Mouse (Mus musculus) CD4-positive, CD25-positive, alpha-beta regulatory T cell, adult 9 weeks (primary cell): ENCODE measurements around the gene Hist1h3c. TPM values are rescaled to one million over a fixed set of nuclear protein-coding genes. Genes with fewer than 3 reads are reported as not detected.

Source experiments
- polyA plus RNA-seq: library from polyadenylated mRNA; unstranded; fragments of 100-300 nt; shearing (Covaris generic); gene quantifications from one replicate; pipeline ENCODE4 v1.2.1, GENCODE M21; 2017

Hist1h3c gene
- not detected for polyA plus RNA-seq

DNA sequence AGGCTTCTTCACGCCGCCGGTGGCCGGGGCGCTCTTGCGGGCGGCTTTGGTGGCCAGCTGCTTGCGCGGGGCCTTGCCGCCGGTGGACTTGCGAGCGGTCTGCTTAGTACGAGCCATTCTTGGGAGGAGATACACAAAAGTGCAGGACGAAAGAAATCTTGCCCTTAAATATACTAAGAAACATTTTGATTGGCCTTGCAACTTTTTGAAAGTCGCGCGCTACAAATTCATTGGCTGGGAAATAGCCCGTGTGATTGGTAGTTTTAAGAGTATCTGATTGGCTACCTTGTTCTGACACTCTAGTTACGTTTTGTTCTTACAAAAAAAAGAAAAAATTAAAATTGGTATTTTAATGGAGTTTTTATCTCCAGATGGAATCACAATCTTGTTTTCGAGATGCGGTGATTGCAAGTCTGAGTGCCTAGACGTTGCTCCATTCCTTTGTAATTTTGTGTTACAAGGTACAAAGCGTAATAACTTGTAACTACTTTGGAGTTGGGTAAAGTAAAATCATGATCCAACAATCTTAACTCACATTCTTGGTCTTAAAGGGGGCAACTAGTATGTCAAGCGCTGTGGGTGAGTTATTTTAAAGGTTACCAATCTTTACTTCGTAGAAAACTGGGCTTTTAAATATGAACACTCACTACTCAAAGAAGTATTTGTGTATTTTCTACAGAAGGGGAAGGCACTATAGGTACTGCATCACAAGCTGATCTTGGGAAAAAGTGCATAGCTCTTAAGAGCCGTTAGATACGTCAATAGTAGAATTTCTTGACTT lies at the start of gene Hist1h3c:
TSS of gene Hist1h3c (minus strand) at position 222 of the 781 bp plus-strand sequence.

GRCm38 (mm10) chr13:23769613-23770012 lies 24.2 kb upstream of the Hist1h3c start, which contains the start of gene Trim38:
Gene Trim38 (plus strand): TSS chr13:23769913.

GRCm38 (mm10) chr13:23763586-23764323 lies 18.4 kb upstream of the Hist1h3c start, which contains the start of gene Hist1h1a:
Gene Hist1h1a (plus strand): TSS chr13:23763666.

DNA sequence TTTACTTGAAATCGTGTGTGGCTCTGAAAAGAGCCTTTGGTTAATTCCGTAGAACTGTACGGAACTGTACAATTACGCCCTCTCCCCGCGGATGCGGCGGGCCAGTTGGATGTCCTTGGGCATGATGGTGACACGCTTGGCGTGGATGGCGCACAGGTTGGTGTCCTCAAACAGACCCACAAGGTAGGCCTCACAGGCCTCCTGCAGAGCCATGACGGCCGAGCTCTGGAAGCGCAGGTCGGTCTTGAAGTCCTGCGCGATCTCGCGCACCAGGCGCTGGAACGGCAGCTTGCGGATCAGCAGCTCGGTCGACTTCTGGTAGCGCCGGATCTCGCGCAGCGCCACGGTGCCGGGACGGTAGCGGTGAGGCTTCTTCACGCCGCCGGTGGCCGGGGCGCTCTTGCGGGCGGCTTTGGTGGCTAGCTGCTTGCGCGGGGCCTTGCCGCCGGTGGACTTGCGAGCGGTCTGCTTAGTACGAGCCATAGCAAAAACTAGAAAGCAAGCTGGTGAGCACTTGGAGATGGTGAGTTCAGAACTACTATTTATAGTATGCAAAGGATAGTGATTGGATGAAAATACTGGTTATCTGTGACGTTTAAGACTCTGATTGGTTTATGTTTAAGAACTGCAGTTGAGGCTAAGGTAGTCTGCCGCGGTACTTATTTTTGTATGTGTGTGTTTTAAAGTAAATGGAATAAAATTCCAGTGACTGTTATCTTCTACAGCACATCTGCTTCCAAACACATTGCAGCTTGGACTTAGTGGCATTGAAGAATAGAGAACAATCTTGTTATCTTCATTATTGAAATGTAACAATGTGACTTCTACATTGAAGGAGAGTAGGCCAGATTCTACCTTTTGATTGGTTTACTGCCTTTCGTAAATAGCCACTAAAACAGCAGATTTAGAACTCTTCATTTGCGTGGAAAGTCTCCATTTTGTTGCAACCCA lies 16.7 kb upstream of the Hist1h3c start, which contains the start of gene Hist1h3a:
TSS of gene Hist1h3a (minus strand) at position 516 of the 951 bp plus-strand sequence.

GRCm38 (mm10) chr13:23760972-23761864 lies 15.8 kb upstream of the Hist1h3c start, which contains the start of gene Hist1h4a:
Gene Hist1h4a (minus strand): TSS chr13:23761230.

DNA sequence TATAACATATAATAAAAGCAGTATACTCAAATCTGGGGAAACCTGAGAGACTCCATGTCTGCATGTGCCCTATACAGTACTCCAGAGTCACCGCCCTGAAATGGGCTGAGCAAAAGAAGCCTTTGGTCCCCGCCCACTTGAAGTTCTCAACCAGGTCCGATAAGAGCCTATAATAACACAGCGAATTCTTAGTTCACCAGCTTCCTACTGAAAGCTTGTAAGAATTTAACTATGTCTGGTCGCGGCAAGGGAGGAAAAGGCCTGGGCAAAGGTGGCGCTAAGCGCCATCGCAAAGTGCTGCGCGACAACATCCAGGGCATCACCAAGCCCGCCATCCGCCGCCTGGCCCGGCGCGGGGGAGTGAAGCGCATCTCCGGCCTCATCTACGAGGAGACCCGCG lies 11.4 kb upstream of the Hist1h3c start, which contains the start of gene Hist1h4b:
TSS of gene Hist1h4b (plus strand) at position 224 of the 400 bp plus-strand sequence.

GRCm38 (mm10) chr13:23752067-23752741 lies 6.8 kb upstream of the Hist1h3c start, which contains the start of gene Hist1h3b:
Gene Hist1h3b (plus strand): TSS chr13:23752267.

GRCm38 (mm10) chr13:23750839-23751477 lies 5.6 kb upstream of the Hist1h3c start, which contains the start of gene Hist1h2ab:
Gene Hist1h2ab (plus strand): TSS chr13:23751126.

GRCm38 (mm10) chr13:23746201-23747080 lies 1.0 kb upstream of the Hist1h3c start, which contains the start of gene Hist1h2bb:
Gene Hist1h2bb (plus strand): TSS chr13:23746734.

GRCm38 (mm10) chr13:23738677-23739068 lies 6.7 kb downstream of the Hist1h3c start, which contains the start of gene Hist1h1c:
Gene Hist1h1c (plus strand): TSS chr13:23738808.

DNA sequence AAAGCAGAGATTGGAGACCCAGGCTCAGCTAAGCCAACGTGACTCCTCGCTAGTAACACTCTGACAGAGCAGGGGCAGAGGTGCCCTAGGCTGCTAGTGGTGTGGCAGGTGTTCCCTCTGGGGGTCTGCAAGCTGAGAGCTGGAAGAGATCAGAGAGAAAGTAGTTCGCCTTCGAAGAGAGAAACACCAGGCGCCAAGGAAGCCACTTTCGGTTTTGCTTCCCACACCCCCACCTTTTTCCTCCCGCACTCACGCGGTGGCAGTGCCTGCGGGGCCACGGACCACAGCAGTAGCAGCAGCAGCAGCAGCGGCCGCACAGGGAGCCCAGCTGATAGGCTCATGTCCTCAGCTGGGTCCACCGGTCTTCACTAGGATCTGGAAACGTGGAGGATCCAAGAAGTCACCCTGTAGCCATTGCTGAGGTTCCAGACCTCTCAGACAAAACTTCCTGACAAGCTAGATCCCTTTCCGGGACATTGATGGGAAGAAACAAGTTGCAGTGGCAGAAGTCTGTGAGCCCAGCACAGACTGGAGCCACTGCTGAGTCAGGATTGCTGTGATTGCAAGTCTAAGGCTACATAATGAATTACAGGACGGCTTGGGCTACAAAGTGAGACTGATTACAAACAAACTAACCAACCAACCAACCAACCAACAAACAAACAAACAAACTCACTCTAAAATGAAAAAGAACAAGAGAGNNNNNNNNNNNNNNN lies 34.9 kb downstream of the Hist1h3c start, which contains the start of gene Hfe:
TSS of gene Hfe (minus strand) at position 481 of the 716 bp plus-strand sequence.

DNA sequence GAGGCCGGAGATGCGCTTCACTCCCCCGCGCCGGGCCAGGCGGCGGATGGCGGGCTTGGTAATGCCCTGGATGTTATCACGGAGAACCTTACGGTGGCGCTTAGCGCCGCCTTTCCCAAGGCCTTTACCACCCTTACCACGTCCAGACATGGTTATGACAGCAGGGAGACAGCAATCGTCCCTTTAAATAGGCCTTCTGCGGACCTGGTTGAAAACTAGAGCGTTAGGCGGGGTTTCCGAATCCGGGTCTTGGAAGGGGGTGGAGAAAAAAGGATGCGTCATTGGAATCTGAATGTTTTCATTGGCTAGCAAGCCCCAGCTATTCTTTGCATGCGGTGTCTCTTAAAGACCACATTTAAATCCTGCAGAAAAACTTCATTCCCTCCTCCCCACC lies 47.1 kb downstream of the Hist1h3c start, which contains the start of gene Hist1h4c:
TSS of gene Hist1h4c (minus strand) at position 155 of the 394 bp plus-strand sequence.

DNA sequence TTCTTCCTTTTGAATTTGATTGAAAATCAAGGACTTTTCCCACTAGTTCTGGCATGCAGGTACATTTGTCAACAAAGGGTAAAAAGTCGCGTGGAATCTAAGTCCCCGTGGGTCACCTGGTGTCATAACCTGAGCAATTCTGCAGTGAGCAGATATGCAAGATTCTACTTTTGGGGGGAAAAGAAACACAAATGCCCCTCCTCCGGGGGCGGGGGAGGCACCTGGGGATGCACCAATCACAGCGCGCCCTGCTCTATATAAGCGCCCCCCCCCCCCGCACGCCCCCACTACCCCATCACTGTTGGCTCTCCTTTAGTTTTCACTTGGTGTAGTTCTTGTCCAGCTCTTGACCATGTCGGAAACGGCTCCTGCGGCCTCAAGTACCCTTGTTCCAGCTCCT lies 49.9 kb downstream of the Hist1h3c start, which contains the start of gene Hist1h1t:
TSS of gene Hist1h1t (plus strand) at position 301 of the 400 bp plus-strand sequence.

